8 mouse cellular contexts compared by ENCODE assay signal in genomic region chr2:113823909-113824308, GRCm38 (mm10). TPM values are rescaled to one million over a fixed set of nuclear protein-coding genes. Genes with fewer than 3 reads are reported as not detected.
DNase-seq lines count a peak whose midpoint lies in the region; ATAC-seq and TF ChIP-seq lines count a peak whose summit lies in the region.

No protein-coding gene starts in this region.

- H3K9ac ChIP-seq in midbrain, embryonic 13.5 days (replicated peaks), result no peak overlapping the region
- no peak overlapping the region for H3K9ac ChIP-seq in stomach, postnatal 0 days (ENCODE audit: low read length)

- peak; percentile 91 for TF ChIP-seq CTCF in stomach, postnatal 0 days (IDR thresholded peaks at IDR 0.05; ENCODE audit: low read depth)

- peaks cover 29% of the 10 kb centered on the region for H3K4me1 ChIP-seq in midbrain, embryonic 10.5 days
- H3K4me1 ChIP-seq in midbrain, embryonic 13.5 days (replicated peaks), result peaks cover 40% of the 10 kb centered on the region
- H3K4me1 ChIP-seq in stomach, postnatal 0 days (replicated peaks; ENCODE audit: control insufficient read depth, insufficient read depth), result no peaks in the 10 kb centered on the region

- no peaks in the 10 kb centered on the region for H3K9me3 ChIP-seq in midbrain, embryonic 10.5 days (replicated peaks)
- no peaks in the 10 kb centered on the region for H3K9me3 ChIP-seq in midbrain, embryonic 13.5 days
- no peaks in the 10 kb centered on the region for H3K9me3 ChIP-seq in stomach, postnatal 0 days (ENCODE audit: control insufficient read depth, low read length)

- no peak overlapping the region for H3K27ac ChIP-seq in midbrain, embryonic 10.5 days (replicated peaks)
- H3K27ac ChIP-seq in midbrain, embryonic 13.5 days, result no peak overlapping the region
- no peak overlapping the region for H3K27ac ChIP-seq in stomach, postnatal 0 days (replicated peaks)

- peak; percentile 34 for DNase-seq in adrenal gland, postnatal 14 days
- DNase-seq in adrenal gland, postnatal 25 days, result no peak
- DNase-seq in midbrain, embryonic 10.5 days (ENCODE audit: low spot score), result peak; percentile 27
- DNase-seq in brain, embryonic 18.5 days (ENCODE audit: low read depth, low spot score), result peak; percentile 26
- DNase-seq in hindlimb bud, embryonic 11.5 days (ENCODE audit: extremely low spot score, low read depth, low spot score), result peak; percentile 47
- DNase-seq in stomach, postnatal 0 days (ENCODE audit: low spot score), result no peak
- DNase-seq in frontal cortex, postnatal 14 days (ENCODE audit: low spot score in 2 of 2), result no peak

- TF ChIP-seq EP300 in stomach, postnatal 0 days (optimal IDR thresholded peaks at IDR 0.05), result no peak

- no peak overlapping the region for H3K4me2 ChIP-seq in midbrain, embryonic 13.5 days (replicated peaks)
- H3K4me2 ChIP-seq in stomach, postnatal 0 days (replicated peaks; ENCODE audit: low read depth), result no peak overlapping the region

- H3K4me3 ChIP-seq in midbrain, embryonic 10.5 days, result no peak overlapping the region
- H3K4me3 ChIP-seq in midbrain, embryonic 13.5 days (replicated peaks), result no peak overlapping the region
- no peak overlapping the region for H3K4me3 ChIP-seq in stomach, postnatal 0 days (ENCODE audit: low read depth, low read length)

- H3K36me3 ChIP-seq in midbrain, embryonic 10.5 days, result peaks cover 39% of the 10 kb centered on the region
- peaks cover 45% of the 10 kb centered on the region for H3K36me3 ChIP-seq in midbrain, embryonic 13.5 days
- H3K36me3 ChIP-seq in stomach, postnatal 0 days (ENCODE audit: control insufficient read depth, insufficient read depth, low read length), result no peaks in the 10 kb centered on the region

- no peaks in the 10 kb centered on the region for H3K27me3 ChIP-seq in midbrain, embryonic 10.5 days (ENCODE audit: low read depth, poor library complexity, severe bottlenecking)
- H3K27me3 ChIP-seq in midbrain, embryonic 13.5 days, result no peaks in the 10 kb centered on the region
- no peaks in the 10 kb centered on the region for H3K27me3 ChIP-seq in stomach, postnatal 0 days (ENCODE audit: control insufficient read depth, insufficient read depth, low read length)

- ATAC-seq in midbrain, embryonic 13.5 days, result no peak
- no peak for ATAC-seq in stomach, postnatal 0 days (ENCODE audit: low FRiP score, low TSS enrichment)

- WGBS in midbrain, embryonic 10.5 days, result 0% methylated on average over 2 of the region's 2 CpGs
- WGBS in midbrain, embryonic 13.5 days, result 0% methylated on average over 2 of the region's 2 CpGs
- WGBS in stomach, postnatal 0 days, result 0% methylated on average over 2 of the region's 2 CpGs

RNA-seq across cellular contexts. Expression of gene Scg5, which starts 5.0 kb away (rescaled TPM):
- 39.0 and 44.4 TPM in 2 replicates for total RNA-seq in adrenal gland, postnatal 14 days (2021)
- 32.6 and 46.0 TPM in 2 replicates for total RNA-seq in adrenal gland, postnatal 25 days (2021)
- 21.5 and 37.9 TPM in 2 replicates for polyA plus RNA-seq in midbrain, embryonic 10.5 days (2016; fragmentation: Nextera tagmentation; extraction: Ambion mirVana)
- polyA plus RNA-seq in midbrain, embryonic 13.5 days (2015; fragmentation: Nextera tagmentation; extraction: Ambion mirVana), result 188 and 212 TPM in 2 replicates
- 14.9 and 15.5 TPM in 2 replicates for polyA plus RNA-seq in stomach, postnatal 0 days (2015; fragmentation: Nextera tagmentation; extraction: Ambion mirVana)

RNA-seq across cellular contexts. Expression of gene Arhgap11a, which starts 24.6 kb away (rescaled TPM):
- total RNA-seq in adrenal gland, postnatal 14 days (2021), result 12.3 and 12.9 TPM in 2 replicates
- total RNA-seq in adrenal gland, postnatal 25 days (2021), result 7.4 TPM in 2 replicates
- 31.3 and 38.6 TPM in 2 replicates for polyA plus RNA-seq in midbrain, embryonic 10.5 days (2016; fragmentation: Nextera tagmentation; extraction: Ambion mirVana)
- polyA plus RNA-seq in midbrain, embryonic 13.5 days (2015; fragmentation: Nextera tagmentation; extraction: Ambion mirVana), result 23.4 and 24.5 TPM in 2 replicates
- 7.0 and 7.7 TPM in 2 replicates for polyA plus RNA-seq in stomach, postnatal 0 days (2015; fragmentation: Nextera tagmentation; extraction: Ambion mirVana)

Comparison
In these comparisons a context has a peak if more than half of its experiments do, and no peak if none do; other contexts are left out.
1. DNase-seq: peak in adrenal gland, postnatal 14 days (single experiment), midbrain, embryonic 10.5 days (single experiment), brain, embryonic 18.5 days (single experiment) and hindlimb bud, embryonic 11.5 days (single experiment); none in adrenal gland, postnatal 25 days (single experiment), stomach, postnatal 0 days (single experiment) and frontal cortex, postnatal 14 days (0 of 2).